Mouse (Mus musculus) heart, embryonic 15.5 days (tissue): ENCODE results near the gene Atxn2l. TPM values are rescaled to one million over a fixed set of nuclear protein-coding genes. Genes with fewer than 3 reads are reported as not detected.

Experiments used
- ATAC-seq: fragments of 200-750 bp; cut with Nextera tagmentation; replicated peaks from 2 replicates; pipeline ENCODE4 v1.8.0; 2017; ENCODE audit warnings: low read depth, moderate TSS enrichment; ENCODE audit not compliant: insufficient number of reproducible peaks, insufficient read depth, low FRiP score
- H3K27ac ChIP-seq: fragments of 300-500 bp; sonication (generic); 2 replicates; pipeline ENCODE4 v1.5.1; 2015; ENCODE audit warnings: mild to moderate bottlenecking, inconsistent platforms
- H3K27me3 ChIP-seq: fragments of 300-500 bp; sonication (generic); 2 replicates; pipeline ENCODE4 v1.6.1; 2015; ENCODE audit warnings: inconsistent platforms
- H3K36me3 ChIP-seq: fragments of 300-500 bp; sonication (generic); 2 replicates; pipeline ENCODE4 v1.6.1; 2015; ENCODE audit warnings: mild to moderate bottlenecking, inconsistent platforms
- H3K4me1 ChIP-seq: fragments of 300-500 bp; sonication (generic); replicated peaks from 2 replicates; pipeline ENCODE4 v1.6.1; 2015; ENCODE audit warnings: inconsistent platforms
- H3K4me2 ChIP-seq: fragments of 300-500 bp; sonication (generic); 2 replicates; pipeline ENCODE4 v1.6.1; 2015; ENCODE audit warnings: inconsistent platforms, mild to moderate bottlenecking, moderate library complexity
- H3K4me3 ChIP-seq: fragments of 300-500 bp; sonication (generic); 2 replicates; pipeline ENCODE4 v1.5.1; 2015; ENCODE audit warnings: mild to moderate bottlenecking, inconsistent platforms
- H3K9ac ChIP-seq: fragments of 300-500 bp; sonication (generic); 2 replicates; pipeline ENCODE4 v1.6.1; 2015; ENCODE audit warnings: mild to moderate bottlenecking, inconsistent platforms
- H3K9me3 ChIP-seq: fragments of 300-500 bp; sonication (generic); replicated peaks from 2 replicates; pipeline ENCODE4 v1.6.1; 2016; ENCODE audit warnings: inconsistent platforms
- WGBS: fragments of 180-500 bp; shearing (Covaris S2); methylation state at CpG from one replicate; pipeline ENCODE4 v1.1.7; 2015; ENCODE audit warnings: mixed read lengths; 5-methylcytosine and 5-hydroxymethylcytosine counted together
- polyA plus RNA-seq: library from polyadenylated mRNA; unstranded; fragments of >200 nt; fragmentation: Nextera tagmentation; extraction: Ambion mirVana; gene quantifications from 2 replicates; pipeline ENCODE4 v1.2.1, GENCODE M21; 2015

The Atxn2l gene
- polyA plus RNA-seq, 1 experiment from 2014 or later, result 31.0 TPM

- Histone ChIP-seq H3K27me3 (no peaks in the 10 kb centered on the region), H3K4me2 (no peak overlapping the region), H3K4me1 (peaks cover 35% of the 10 kb centered on the region), H3K9ac (no peak overlapping the region), H3K27ac (no peak overlapping the region), H3K9me3 (no peaks in the 10 kb centered on the region), H3K36me3 (no peaks in the 10 kb centered on the region), H3K4me3 (no peak overlapping the region)
- no peak for ATAC-seq
- 60% methylated on average over 10 of the region's 10 CpGs for WGBS
Observed at GRCm38 (mm10) chr7:126460623-126461399, 42.4 kb downstream of the Atxn2l start.

- Histone ChIP-seq H3K27ac (no peak overlapping the region), H3K9me3 (no peaks in the 10 kb centered on the region), H3K4me1 (peaks cover 17% of the 10 kb centered on the region), H3K4me3 (no peak overlapping the region), H3K9ac (no peak overlapping the region), H3K27me3 (no peaks in the 10 kb centered on the region), H3K36me3 (no peaks in the 10 kb centered on the region), H3K4me2 (no peak overlapping the region)
- no peak for ATAC-seq
- WGBS, result 69% methylated on average over 11 of the region's 11 CpGs
Observed at GRCm38 (mm10) chr7:126458844-126459618, 44.2 kb downstream of the Atxn2l start.

GRCm38 (mm10) chr7:126458225-126458624, 45.0 kb downstream of the Atxn2l start:
- Histone ChIP-seq H3K27me3 (no peaks in the 10 kb centered on the region; the same call in 1 of the 2 replicates), H3K4me1 (peaks cover 14% of the 10 kb centered on the region), H3K4me2 (no peak overlapping the region), H3K36me3 (no peaks in the 10 kb centered on the region), H3K4me3 (no peak overlapping the region), H3K9me3 (no peaks in the 10 kb centered on the region), H3K27ac (no peak overlapping the region), H3K9ac (no peak overlapping the region)
- no peak for ATAC-seq
- 71% methylated on average over 5 of the region's 5 CpGs for WGBS

GRCm38 (mm10) chr7:126456382-126457266, 46.6 kb downstream of the Atxn2l start:
- H3K4me2 ChIP-seq, result no peak overlapping the region
- H3K27me3 ChIP-seq, result no peaks in the 10 kb centered on the region; the same call in 1 of the 2 replicates
- ATAC-seq, result no peak
- no peak overlapping the region for H3K9ac ChIP-seq
- no peak overlapping the region for H3K27ac ChIP-seq
- no peak overlapping the region for H3K4me3 ChIP-seq
- 74% methylated on average over 17 of the region's 17 CpGs for WGBS
- H3K36me3 ChIP-seq, result no peaks in the 10 kb centered on the region
- H3K4me1 ChIP-seq, result peaks cover 9% of the 10 kb centered on the region
- H3K9me3 ChIP-seq, result no peaks in the 10 kb centered on the region

- Histone ChIP-seq H3K27me3 (no peaks in the 10 kb centered on the region; the same call in 1 of the 2 replicates), H3K9me3 (no peaks in the 10 kb centered on the region), H3K36me3 (no peaks in the 10 kb centered on the region), H3K4me3 (no peak overlapping the region), H3K9ac (no peak overlapping the region), H3K4me2 (no peak overlapping the region), H3K27ac (no peak overlapping the region), H3K4me1 (peaks cover 9% of the 10 kb centered on the region)
- no peak for ATAC-seq
- WGBS, result 84% methylated on average over 2 of the region's 2 CpGs
Observed at GRCm38 (mm10) chr7:126455242-126455641, 48.0 kb downstream of the Atxn2l start.

GRCm38 (mm10) chr7:126453861-126454260, 49.4 kb downstream of the Atxn2l start:
- WGBS, result 67% methylated on average over 7 of the region's 7 CpGs
- H3K36me3 ChIP-seq, result no peaks in the 10 kb centered on the region
- peaks cover 8% of the 10 kb centered on the region for H3K4me1 ChIP-seq
- no peak overlapping the region for H3K27ac ChIP-seq
- H3K9me3 ChIP-seq, result no peaks in the 10 kb centered on the region
- H3K4me2 ChIP-seq, result no peak overlapping the region
- no peak for ATAC-seq
- no peak overlapping the region for H3K9ac ChIP-seq
- H3K4me3 ChIP-seq, result no peak overlapping the region
- H3K27me3 ChIP-seq, result no peaks in the 10 kb centered on the region; the same call in 1 of the 2 replicates

- 88% methylated on average over 3 of the region's 3 CpGs for WGBS
Observed at GRCm38 (mm10) chr7:126452244-126452643, 51.0 kb downstream of the Atxn2l start.

GRCm38 (mm10) chr7:126450641-126451040, 52.6 kb downstream of the Atxn2l start:
- Histone ChIP-seq H3K9ac (no peak overlapping the region), H3K4me1 (no peaks in the 10 kb centered on the region), H3K36me3 (peaks cover 16% of the 10 kb centered on the region; the same call in 1 of the 2 replicates), H3K9me3 (no peaks in the 10 kb centered on the region), H3K27me3 (no peaks in the 10 kb centered on the region; the same call in 1 of the 2 replicates), H3K27ac (no peak overlapping the region), H3K4me3 (no peak overlapping the region), H3K4me2 (no peak overlapping the region)
- WGBS, result 87% methylated on average over 6 of the region's 6 CpGs
- no peak for ATAC-seq

More at GRCm38 (mm10) chr7:126452244-126452643, 51.0 kb downstream of the Atxn2l start:
- Histone ChIP-seq H3K9me3 (no peaks in the 10 kb centered on the region), H3K4me3 (no peak overlapping the region), H3K4me2 (no peak overlapping the region), H3K27me3 (no peaks in the 10 kb centered on the region; the same call in 1 of the 2 replicates), H3K9ac (no peak overlapping the region), H3K36me3 (0 out of 2 replicates have a peak, but pooled peaks cover 6% of the 10 kb centered on the region), H3K4me1 (no peaks in the 10 kb centered on the region), H3K27ac (no peak overlapping the region)
- ATAC-seq, result no peak

GRCm38 (mm10) chr7:126449991-126450390, 53.2 kb downstream of the Atxn2l start:
- H3K36me3 ChIP-seq, result peaks cover 22% of the 10 kb centered on the region; the same call in 1 of the 2 replicates
- H3K27ac ChIP-seq, result no peak overlapping the region
- 81% methylated on average over 18 of the region's 18 CpGs for WGBS
- no peak for ATAC-seq
- no peaks in the 10 kb centered on the region; the same call in 1 of the 2 replicates for H3K27me3 ChIP-seq
- H3K4me2 ChIP-seq, result no peak overlapping the region
- no peaks in the 10 kb centered on the region for H3K9me3 ChIP-seq
- no peaks in the 10 kb centered on the region for H3K4me1 ChIP-seq
- H3K9ac ChIP-seq, result no peak overlapping the region
- H3K4me3 ChIP-seq, result no peak overlapping the region

GRCm38 (mm10) chr7:126448481-126448880, 54.8 kb downstream of the Atxn2l start:
- no peak overlapping the region for H3K4me2 ChIP-seq
- H3K4me1 ChIP-seq, result no peaks in the 10 kb centered on the region
- ATAC-seq, result no peak
- H3K9ac ChIP-seq, result no peak overlapping the region
- H3K36me3 ChIP-seq, result peaks cover 34% of the 10 kb centered on the region; the same call in 1 of the 2 replicates
- H3K27me3 ChIP-seq, result no peaks in the 10 kb centered on the region; the same call in 1 of the 2 replicates
- no peaks in the 10 kb centered on the region for H3K9me3 ChIP-seq
- no peak overlapping the region for H3K27ac ChIP-seq
- H3K4me3 ChIP-seq, result no peak overlapping the region
- WGBS, result 89% methylated on average over 19 of the region's 19 CpGs

- Histone ChIP-seq H3K4me3 (no peak overlapping the region), H3K27ac (no peak overlapping the region), H3K36me3 (peaks cover 34% of the 10 kb centered on the region), H3K4me2 (no peak overlapping the region), H3K9ac (no peak overlapping the region), H3K27me3 (no peaks in the 10 kb centered on the region), H3K4me1 (no peaks in the 10 kb centered on the region), H3K9me3 (no peaks in the 10 kb centered on the region)
- no peak for ATAC-seq
- WGBS, result 86% methylated on average over 21 of the region's 21 CpGs
Observed at GRCm38 (mm10) chr7:126446217-126446616, 57.0 kb downstream of the Atxn2l start.
